Mouse (Mus musculus): ENCODE measurements around the gene Ttll3. TPM values are rescaled to one million over a fixed set of nuclear protein-coding genes. Genes with fewer than 3 reads are reported as not detected.

The Ttll3 gene
- total RNA-seq, 2 experiments from 2014 or later, result 11.2 to 12.5 TPM

DNA sequence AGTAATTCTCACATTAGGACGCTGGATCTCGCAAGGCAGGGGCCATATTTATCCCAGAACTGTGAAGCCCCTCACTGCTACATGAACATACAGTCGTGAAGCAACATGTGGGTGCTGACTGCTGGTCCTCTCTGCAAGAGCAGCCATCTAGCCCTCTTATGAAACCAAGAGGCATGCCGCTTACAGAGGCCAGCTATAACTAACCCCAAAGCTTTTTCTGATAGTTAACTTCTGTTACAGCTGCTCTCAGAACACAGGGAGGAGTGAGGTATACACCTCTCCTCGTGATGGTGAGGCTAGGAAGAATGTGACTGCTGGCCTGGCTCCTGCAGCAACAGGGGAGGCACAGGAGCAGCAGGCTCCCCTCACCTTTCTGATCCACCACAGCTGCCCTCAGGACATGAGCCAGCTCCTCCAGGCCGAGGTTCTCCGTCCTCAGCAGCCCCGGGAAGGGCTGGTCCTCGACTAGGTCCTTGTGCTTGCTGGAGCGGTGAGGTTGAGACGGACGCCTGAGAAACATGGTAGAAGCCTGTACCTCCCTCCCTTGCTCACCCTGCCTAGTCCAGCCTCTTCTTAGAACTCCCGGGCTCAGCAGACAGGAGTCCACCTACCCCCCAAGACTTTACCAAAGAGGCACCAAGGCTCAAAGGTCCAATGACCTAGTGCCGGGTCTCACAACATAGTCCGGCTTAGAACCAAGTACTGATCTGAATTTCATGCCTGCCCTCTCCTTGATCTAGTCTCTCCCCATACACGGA, 29.6 kb downstream of the Ttll3 start:
- DNase-seq (ENCODE audit: low spot score in 2 of 2), result no peak

GRCm38 (mm10) chr6:113419199-113419587, 30.1 kb downstream of the Ttll3 start, which contains the start of gene Rpusd3:
Gene Rpusd3, minus strand, starts transcription at chr6:113419340.
- DNase-seq (ENCODE audit: low spot score in 2 of 2), result peak; percentile 98 to 100

GRCm38 (mm10) chr6:113423000-113423399, 33.9 kb downstream of the Ttll3 start:
- no peak for DNase-seq (ENCODE audit: low spot score in 2 of 2)

DNA sequence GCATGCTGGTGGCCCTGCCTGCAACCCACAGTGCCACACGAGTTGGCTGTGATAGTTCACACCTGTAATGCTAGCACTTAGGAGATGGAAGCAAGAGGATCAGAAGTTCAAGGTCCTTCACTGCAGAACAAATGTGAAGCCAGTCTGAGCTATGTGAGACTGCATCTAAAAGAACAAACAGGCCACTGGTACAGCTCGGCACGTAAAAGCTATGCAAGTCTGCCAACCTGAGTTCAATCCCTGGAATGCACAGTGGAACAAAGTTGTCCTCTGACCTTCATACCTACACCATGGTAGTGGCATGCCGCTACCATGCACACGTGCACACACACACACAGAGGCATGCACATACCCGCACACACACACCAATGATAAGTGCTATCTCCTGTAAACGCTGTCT, 35.1 kb downstream of the Ttll3 start:
- DNase-seq (ENCODE audit: low spot score in 2 of 2), result no peak

GRCm38 (mm10) chr6:113426696-113427095, 37.6 kb downstream of the Ttll3 start:
- no peak for DNase-seq (ENCODE audit: low spot score in 2 of 2)

- DNase-seq (ENCODE audit: low spot score in 2 of 2), result no peak
Observed at GRCm38 (mm10) chr6:113427397-113427796, 38.3 kb downstream of the Ttll3 start.

GRCm38 (mm10) chr6:113428006-113428405, 38.9 kb downstream of the Ttll3 start:
- DNase-seq (ENCODE audit: low spot score in 2 of 2), result no peak

- DNase-seq (ENCODE audit: low spot score in 2 of 2), result no peak
Observed at GRCm38 (mm10) chr6:113429965-113430364, 40.9 kb downstream of the Ttll3 start.

GRCm38 (mm10) chr6:113430846-113431245, 41.8 kb downstream of the Ttll3 start:
- no peak for DNase-seq (ENCODE audit: low spot score in 2 of 2)

GRCm38 (mm10) chr6:113431801-113432200, 42.7 kb downstream of the Ttll3 start:
- no peak for DNase-seq (ENCODE audit: low spot score in 2 of 2)

DNA sequence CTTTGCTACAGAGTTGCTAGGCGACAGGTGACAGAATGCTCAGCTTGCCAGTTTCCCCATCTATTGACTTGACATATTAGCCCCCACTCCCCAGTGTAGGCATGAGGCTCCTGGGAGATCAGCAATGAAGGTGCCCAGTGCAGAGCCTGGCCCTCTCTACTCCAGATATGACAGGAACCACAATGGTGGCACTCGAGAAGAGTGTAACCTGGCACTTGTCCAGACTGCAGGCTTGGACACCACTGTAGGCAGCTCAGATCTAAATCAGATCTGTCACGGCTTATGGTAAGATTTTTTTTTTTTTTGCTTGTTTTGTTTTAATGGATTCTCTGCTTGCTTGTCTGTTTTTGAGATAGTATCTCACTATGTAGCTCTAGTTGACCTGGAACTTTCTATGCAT, 44.6 kb downstream of the Ttll3 start:
- DNase-seq (ENCODE audit: low spot score in 2 of 2), result no peak

DNA sequence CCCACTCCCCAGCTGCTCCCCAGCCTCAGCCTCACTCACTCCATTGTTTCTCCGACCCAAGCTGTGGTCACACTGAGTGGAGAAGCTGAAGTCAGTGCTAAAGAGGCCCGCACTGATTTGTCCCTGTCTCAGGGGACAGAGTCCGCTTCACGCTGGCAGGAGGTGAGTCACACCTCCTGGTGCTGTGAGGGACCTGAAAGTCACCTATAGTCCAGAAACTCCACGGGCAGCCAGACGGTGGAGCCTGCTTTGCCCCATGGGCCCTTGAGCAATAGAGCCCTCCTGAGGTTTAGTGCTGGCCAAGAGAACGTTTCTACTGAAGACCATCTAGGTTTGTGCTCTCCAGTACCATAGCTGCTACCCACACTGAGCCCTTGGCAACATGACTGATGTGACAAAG, 45.6 kb downstream of the Ttll3 start:
- no peak for DNase-seq (ENCODE audit: low spot score in 2 of 2)

DNA sequence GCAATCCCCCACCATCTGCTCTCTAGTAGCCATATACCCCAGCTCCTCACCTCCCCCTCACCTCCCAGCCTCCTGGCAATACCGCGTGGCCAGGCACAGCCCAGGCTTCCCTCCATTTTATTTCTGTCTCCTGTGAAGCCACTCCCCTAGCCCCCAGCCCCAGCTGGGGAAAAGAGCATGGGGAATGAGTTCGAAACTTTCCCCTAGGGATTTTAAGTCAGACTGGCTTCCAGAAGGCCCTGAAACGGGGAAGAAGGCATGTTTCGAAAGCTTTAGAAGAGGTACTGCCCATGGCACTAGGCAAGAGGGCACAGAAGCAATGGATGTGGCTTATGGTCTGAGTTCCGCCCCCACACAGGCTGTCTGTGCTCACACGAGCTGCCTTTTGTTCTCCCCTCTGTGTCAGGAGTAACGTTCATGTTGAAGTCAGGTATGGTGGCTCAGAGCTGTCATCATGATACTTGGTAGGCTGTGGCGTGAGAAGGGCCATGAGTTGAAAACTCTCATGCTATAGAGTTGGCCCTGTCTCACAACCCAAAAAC, 46.7 kb downstream of the Ttll3 start, which contains the start of gene Cidec:
Cidec (minus strand) TSS at position 97 of the 542 bp plus-strand sequence.
- DNase-seq (ENCODE audit: low spot score in 2 of 2), result no peak

- DNase-seq (ENCODE audit: low spot score in 2 of 2), result no peak
Observed at GRCm38 (mm10) chr6:113437135-113437534, 48.1 kb downstream of the Ttll3 start.

- no peak for DNase-seq (ENCODE audit: low spot score in 2 of 2)
Observed at GRCm38 (mm10) chr6:113438721-113439430, 49.8 kb downstream of the Ttll3 start.

DNA sequence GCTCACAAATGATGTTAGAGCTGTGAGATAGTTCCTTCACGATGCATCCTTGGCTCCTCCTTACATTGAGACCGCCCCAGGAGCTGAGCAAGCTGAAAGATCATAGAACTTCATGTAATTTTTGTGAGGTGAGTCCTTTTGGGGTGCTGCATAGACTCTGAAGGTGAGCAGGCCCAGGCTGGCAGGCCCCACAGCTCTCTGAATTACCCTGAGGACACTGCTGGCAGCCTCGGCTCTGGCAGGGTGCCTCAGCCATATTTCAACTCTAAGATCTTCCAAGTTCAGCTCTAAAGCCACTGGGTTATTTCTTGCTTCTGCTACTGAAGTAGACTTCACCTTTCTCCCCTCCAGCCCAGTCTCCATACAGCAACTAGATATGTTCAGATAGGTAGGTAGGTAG, 51.6 kb downstream of the Ttll3 start:
- DNase-seq (ENCODE audit: low spot score in 2 of 2), result no peak

DNA sequence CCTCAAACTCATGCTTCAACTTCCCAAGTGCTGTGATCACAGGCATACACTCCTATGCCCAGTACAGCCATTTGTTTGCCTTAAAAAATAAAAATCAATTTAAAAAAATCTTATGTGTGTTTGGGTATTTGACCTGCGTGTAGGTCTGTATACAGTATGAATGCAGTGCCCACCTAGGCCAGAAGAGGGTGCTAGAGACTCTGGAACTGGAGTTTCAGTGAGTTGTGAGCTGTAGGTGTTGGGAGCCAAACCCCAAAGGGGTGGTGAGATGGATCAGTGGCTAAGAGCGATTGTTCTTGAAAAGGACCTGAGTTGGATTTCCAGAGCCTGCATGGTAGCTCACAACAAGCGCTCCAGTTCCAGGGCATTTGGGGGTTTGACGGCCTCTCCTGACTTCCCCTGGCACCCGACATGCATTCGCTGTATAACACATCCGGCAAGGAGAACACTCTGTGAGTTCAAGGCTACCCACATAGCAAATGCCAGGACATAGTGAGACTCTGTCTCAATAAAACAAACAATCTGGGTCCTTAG, 52.2 kb downstream of the Ttll3 start:
- peak; percentile 62 to 67 for DNase-seq (ENCODE audit: low spot score in 2 of 2)

DNA sequence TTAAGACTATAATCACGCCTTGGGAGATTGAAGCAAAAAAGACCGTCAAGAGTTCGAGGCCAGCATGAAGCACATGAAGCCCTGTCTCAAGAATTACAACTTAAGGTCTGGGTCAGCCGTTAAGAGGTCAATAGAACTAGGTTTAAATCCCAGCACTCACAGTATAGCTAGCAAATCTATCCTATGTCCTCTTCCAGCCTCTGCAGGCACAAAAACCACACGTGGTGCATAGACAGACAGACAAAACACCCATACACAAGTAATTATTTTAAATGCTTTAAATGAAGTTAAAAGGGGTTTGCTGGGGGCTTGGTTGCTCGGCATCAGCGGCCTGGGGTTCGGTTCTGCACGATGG, 53.0 kb downstream of the Ttll3 start:
- DNase-seq (ENCODE audit: low spot score in 2 of 2), result no peak

DNA sequence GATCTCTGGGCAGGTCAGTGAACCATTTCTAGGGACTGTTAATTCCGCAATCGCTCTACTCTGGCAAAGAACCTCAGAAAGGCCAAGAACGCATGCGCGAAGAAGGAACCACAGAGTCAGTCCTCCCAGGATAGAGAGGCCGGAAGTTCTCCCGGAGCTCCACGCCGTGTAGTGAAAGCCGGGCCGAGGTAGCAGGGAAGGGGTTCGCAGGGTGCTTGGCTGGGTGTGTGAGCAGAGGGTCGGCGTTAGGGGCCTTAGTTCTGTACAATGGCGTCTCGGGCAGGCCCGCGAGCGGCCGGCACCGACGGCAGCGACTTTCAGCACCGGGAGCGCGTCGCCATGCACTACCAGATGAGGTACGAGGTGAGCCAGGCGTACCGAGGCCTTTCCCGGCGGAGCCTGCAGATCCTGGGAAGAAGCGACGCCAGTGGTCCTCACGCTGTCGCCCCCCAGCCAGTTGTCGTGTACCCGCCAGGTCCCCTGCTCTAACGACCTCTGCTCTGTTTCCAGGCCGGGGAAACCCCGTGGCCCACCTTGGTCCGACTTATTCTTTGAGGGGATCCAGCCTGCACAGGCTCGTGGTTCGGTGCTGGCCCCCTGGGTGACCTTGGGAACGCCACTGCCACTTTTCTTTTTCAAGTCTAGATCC, 53.5 kb downstream of the Ttll3 start, which contains the start of gene Jagn1:
Jagn1 (plus strand) TSS at position 128 of the 649 bp plus-strand sequence.
- peak; percentile 91 to 92 for DNase-seq (ENCODE audit: low spot score in 2 of 2)

DNA sequence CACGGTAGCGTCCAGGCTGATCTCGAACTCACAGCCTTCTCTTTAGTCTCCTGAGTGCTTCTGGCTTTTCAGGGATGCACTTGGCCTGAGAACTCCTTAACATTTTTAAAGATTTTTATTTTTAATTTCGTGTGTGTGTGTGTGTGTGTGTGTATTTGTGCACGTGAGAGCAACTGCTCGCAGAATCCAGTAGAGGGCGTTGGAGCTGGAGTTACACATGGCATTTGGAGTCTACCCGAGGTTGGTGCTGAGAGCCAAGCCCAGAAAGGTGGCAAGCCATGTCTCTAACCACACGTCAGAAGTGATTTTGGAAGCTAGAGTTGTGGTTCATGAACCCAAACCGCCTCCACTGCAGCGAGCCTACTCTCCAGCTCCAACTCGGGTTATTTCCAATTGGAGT, 54.0 kb downstream of the Ttll3 start:
- DNase-seq (ENCODE audit: low spot score in 2 of 2), result no peak

- DNase-seq (ENCODE audit: low spot score in 2 of 2), result no peak
Observed at GRCm38 (mm10) chr6:113444207-113444965, 55.3 kb downstream of the Ttll3 start.

All from left cerebral cortex, adult 18-20 months (tissue).